Mouse (Mus musculus) myocyte (in vitro differentiated cells): ENCODE results near the gene Ssb.

Experiments used
- CEBPB ChIP-seq: IDR thresholded peaks from 2 replicates; pipeline ENCODE4 v1.6.1; 2011; ENCODE audit warnings: mild to moderate bottlenecking, moderate library complexity; ENCODE audit not compliant: poor library complexity, insufficient read depth, severe bottlenecking
- E2F4 ChIP-seq: IDR thresholded peaks from one replicate; pipeline ENCODE4 v1.6.1; 2011; ENCODE audit warnings: mild to moderate bottlenecking, control low read depth, moderate library complexity; ENCODE audit not compliant: insufficient read depth
- MAX ChIP-seq: IDR thresholded peaks from one replicate; pipeline ENCODE4 v1.6.1; 2011; ENCODE audit warnings: low read depth, mild to moderate bottlenecking, control low read depth
- MYOD1 ChIP-seq, 3 experiments: IDR thresholded peaks; one replicate each; pipeline ENCODE4 v1.6.1; 2011; ENCODE audit warnings: control low read depth in 2 of 3, low read depth in 2 of 3, mild to moderate bottlenecking in 2 of 3, moderate library complexity in 1 of 3; ENCODE audit not compliant: insufficient read length in 2 of 3, control insufficient read depth in 1 of 3
- MYOG ChIP-seq, 3 experiments: IDR thresholded peaks; one replicate each; pipeline ENCODE4 v1.6.1; 2011; ENCODE audit warnings: control low read depth in 2 of 3, low read depth in 2 of 3, mild to moderate bottlenecking in 2 of 3; ENCODE audit not compliant: insufficient read length in 2 of 3, control insufficient read depth in 1 of 3, insufficient read depth in 1 of 3
- POLR2A ChIP-seq: IDR thresholded peaks from one replicate; pipeline ENCODE4 v1.6.1; 2011; ENCODE audit warnings: low read depth, mild to moderate bottlenecking, control low read depth, moderate library complexity; ENCODE audit not compliant: insufficient read length
- POLR2AphosphoS2 ChIP-seq: IDR thresholded peaks from one replicate; pipeline ENCODE4 v1.6.1; 2011; ENCODE audit warnings: low read depth, control low read depth; ENCODE audit not compliant: insufficient read length
- REST ChIP-seq: IDR thresholded peaks from one replicate; pipeline ENCODE4 v1.6.1; 2011; ENCODE audit warnings: mild to moderate bottlenecking, control low read depth, moderate library complexity; ENCODE audit not compliant: insufficient read depth, insufficient read length
- TCF12 ChIP-seq: IDR thresholded peaks from one replicate; pipeline ENCODE4 v1.6.1; 2011; ENCODE audit warnings: mild to moderate bottlenecking, control low read depth; ENCODE audit not compliant: poor library complexity, insufficient read depth, severe bottlenecking
- USF1 ChIP-seq: IDR thresholded peaks from one replicate; pipeline ENCODE4 v1.6.1; 2011; ENCODE audit warnings: low read depth, mild to moderate bottlenecking, control low read depth, moderate library complexity

DNA sequence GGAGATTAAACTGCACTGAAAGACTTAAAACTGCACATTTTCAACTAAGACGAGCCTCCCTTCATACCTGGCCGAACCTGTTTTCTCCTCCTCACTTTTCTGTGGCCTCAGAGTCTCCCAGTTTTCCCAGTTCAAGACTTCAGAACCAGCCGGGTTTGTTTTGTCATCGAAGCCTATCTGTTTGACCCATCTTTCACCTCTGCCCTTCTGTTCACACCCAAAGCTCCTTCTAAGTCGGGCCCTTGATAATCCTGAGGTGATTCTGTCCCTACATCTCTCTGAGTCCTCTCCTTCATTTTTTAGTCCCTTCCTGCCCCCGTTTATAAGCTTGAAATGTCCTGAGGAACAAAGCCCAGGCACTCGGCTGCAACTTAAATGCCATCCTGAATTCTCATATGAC is 33.3 kb upstream of the Ssb start:
- TF ChIP-seq POLR2A: no peak
- TF ChIP-seq POLR2AphosphoS2: no peak
- TF ChIP-seq E2F4: no peak
- no peak for TF ChIP-seq TCF12
- TF ChIP-seq MYOD1 (IDR thresholded peaks at IDR 0.05; ENCODE audit: control insufficient read depth in 1 of 3, insufficient read length in 2 of 3, low read depth in 2 of 3): no peak
- TF ChIP-seq CEBPB: no peak
- no peak for TF ChIP-seq USF1
- TF ChIP-seq REST: no peak
- TF ChIP-seq MAX: no peak
- TF ChIP-seq MYOG (IDR thresholded peaks at IDR 0.05; ENCODE audit: control insufficient read depth in 1 of 3, insufficient read depth in 1 of 3, insufficient read length in 2 of 3, low read depth in 2 of 3): no peak
